Mouse (Mus musculus): ENCODE results near the gene Phactr4.
"Not testable (repeated sequence)": the region's sequence is repeated elsewhere in the genome, so short reads cannot be mapped to it uniquely, and the experiment has no call there.

Phactr4 gene

DNA sequence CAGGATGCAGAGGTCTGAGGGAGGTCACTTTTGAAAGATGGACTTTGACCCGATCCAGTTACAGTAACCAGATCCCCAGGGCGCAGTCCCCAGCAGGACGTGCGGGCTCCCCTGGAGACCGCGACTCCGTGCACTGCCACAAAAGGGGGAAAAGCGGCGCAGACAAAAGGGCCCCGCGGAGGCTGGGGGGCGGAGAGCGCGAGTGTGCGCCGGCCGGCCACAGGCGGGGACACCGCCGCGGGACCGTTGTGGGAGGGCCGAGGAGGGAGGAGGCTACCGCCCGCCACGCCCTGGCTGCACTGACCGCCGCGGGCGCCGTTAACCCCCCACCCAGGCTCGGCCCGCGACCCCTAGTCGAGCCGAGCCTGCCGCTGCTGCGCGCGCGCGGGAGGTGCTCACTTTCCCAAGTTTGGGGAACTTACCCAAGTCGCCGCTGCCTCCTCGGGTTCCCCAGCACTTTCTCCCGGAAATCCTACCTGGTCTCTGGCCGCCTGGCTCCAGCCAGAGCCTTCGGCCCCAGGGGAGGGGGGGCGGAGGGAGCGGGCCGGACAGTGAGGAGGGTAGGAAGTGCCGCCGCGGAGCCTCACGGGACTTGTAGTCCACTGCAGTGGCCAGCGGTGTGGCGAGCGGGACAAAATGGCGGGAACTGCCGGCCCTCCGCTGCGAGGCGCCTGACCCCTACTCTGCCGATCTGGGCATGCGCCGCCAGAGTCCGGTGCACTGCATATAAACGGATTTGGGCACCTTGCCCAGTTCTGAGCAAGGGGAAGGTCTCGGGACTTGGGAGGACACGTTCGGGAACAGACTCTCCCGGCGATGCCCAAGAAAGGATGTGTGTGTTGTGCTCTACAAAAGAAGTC lies at the start of gene Phactr4:
Phactr4 (minus strand) TSS at position 567 of the 860 bp plus-strand sequence.
- DNase-seq: peak; percentile 92 to 95

- DNase-seq: no peak
Measured at GRCm38 (mm10) chr4:132469873-132470272, 47.6 kb upstream of the Phactr4 start.

DNA sequence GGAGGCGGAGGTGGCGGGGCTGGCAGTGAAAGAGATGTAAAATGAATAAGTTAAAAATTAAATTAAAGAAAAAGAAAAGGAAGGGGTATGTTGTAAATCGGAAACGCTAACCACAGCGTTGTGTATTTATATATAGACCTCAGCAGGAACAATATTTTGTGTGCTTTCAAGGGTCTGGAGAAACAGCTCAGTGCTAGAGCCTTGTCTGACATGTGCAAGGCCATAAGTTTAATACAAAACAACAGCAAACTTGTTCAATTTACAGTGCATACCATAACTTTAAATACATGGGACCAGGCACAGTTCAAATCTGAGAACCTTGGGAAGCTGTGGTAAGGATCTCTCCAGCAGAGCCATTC lies 41.9 kb upstream of the Phactr4 start:
- no peak for DNase-seq

DNA sequence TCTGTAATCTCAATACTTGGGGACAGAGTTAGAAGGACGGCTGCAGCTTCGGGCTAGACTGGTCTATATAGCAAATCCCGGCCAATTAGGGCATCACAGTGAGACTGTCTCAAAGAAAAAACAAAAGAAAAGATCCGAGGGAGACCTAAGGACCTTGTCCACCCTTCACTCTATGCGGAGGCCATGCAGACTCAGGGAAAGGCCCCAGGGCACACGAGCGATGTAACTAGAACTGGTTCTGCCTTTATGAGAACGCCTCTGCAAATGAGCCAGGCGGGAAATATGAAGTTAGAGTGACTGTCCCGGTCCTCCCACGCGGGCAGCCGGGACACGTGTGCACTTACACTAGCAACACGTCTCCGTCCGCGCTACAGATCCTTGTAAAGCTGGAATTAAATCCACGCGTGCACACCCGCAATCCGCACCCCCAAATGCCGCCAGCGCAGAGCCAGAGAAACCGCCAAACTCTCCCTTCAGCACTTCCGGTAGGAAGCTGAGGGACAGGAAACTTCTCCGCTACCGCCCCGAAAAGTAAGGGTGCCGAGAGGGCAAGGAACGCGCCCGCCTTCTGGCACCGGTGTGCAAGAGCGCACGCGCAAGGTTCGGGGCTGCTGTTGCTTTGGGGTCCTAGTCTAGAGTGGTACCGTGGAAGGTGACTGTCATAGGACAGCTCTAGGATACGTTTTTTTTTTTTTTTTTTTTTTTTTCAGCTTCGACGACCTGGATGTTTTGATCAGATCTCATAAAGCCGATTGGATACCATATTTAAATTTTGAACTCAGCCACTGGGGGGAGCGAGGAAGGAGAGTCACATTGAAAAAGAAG lies 41.4 kb upstream of the Phactr4 start, which contains the start of gene Med18:
Med18 (minus strand) TSS at position 492 of the 825 bp plus-strand sequence.
- peak; percentile 94 for DNase-seq

DNA sequence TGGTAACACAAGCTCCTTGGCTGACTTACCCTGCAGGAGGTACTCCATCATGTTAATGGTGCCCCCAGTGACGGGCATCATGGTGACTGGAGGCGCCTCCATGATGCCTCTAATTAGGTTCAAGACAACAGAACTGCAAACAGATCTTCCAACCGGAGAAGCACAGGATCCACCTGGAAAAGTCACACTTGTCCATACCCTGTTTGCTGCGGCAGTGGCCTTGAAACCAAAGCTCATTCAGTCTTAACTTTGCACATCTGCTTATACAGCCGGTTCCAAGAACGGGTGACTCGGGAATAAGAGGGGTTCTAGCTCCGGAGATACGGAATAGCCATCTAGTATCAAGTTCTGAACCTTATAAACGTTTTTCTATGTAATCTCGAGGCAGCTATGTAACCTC lies 40.5 kb upstream of the Phactr4 start:
- peak in 1 of 2 experiments; percentile 8 for DNase-seq

- DNase-seq: no peak
Measured at GRCm38 (mm10) chr4:132460225-132460624, 37.9 kb upstream of the Phactr4 start.

DNA sequence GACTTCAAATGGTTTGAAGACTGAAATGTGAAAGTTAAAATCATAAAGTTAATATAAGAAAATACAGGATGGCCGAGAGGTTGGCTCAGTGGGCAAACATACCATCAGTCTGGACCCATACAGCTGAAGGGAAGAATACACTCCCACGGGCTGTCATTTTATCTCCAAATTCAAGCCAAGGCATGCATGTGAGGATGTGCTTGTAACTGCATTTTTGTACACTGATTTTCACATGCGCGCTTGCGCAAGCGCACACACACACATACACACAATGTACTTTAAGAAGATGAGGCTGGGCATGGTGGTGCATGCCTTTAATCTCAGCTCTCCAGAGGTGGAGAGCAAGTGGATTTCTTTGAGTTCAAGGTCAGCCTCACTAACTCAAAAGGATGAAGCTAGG lies 33.3 kb upstream of the Phactr4 start:
- DNase-seq: no peak

DNA sequence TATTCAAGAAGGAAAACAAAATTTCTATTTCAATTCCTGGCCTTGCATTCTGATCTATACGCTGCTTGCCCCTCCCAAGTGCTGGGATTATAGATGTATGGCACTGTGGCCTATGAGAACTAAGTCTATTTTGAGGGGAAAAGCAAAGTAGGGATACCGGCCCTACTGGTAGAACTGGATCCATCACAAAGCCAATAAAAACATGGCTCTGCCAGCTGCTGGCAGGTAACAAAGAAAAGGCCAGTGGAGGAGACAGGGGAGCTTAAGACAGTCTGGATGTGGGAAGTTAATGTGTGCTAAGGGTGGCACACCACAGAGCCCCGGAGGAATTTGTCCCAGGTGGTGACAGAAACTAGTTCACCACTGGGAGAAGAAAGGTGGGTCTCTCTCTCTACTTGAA lies 32.9 kb upstream of the Phactr4 start:
- no peak for DNase-seq

GRCm38 (mm10) chr4:132454216-132454615 lies 31.9 kb upstream of the Phactr4 start:
- no peak for DNase-seq

DNA sequence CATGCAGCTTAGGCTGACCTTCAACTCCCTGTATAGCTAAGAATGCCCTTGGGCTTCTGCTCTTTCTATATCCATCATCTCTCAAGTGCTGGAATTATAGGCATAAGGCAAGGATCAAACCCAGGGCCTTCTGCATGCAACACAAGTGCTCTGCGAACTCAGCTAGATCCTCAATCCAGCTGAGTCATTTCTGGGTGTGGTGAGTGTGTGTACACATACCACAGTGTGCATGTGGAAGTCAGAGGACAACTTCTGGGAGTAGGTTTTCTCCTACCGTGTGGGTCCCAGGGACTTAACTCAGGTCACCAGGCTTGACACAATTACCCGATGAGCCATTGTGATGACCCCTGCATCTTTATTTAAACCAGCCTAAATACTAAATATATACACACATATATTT lies 27.5 kb upstream of the Phactr4 start:
- no peak for DNase-seq

GRCm38 (mm10) chr4:132446105-132446504 lies 23.8 kb upstream of the Phactr4 start:
- DNase-seq: no peak

DNA sequence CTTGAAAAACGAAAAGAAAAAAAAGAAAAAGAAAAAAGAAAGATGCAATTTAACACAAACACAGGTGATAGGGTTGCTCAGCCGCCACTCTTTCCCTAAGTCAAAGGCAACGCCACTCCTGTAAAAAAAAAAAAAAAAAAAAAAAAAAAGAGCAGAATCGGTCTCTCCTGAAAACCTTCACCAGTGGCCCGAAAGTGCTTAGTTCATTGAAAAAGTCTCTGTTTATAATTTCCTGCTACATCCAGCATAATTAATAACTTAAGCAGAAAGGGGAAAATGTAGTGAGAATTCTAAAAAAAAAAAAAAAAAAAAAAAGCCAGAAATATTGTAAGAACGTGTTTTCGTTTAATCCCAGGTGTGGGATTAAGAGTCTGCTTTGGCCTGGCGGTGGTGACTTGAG lies 22.2 kb upstream of the Phactr4 start:
- no peak for DNase-seq

GRCm38 (mm10) chr4:132437857-132438256 lies 15.6 kb upstream of the Phactr4 start:
- no peak for DNase-seq

DNA sequence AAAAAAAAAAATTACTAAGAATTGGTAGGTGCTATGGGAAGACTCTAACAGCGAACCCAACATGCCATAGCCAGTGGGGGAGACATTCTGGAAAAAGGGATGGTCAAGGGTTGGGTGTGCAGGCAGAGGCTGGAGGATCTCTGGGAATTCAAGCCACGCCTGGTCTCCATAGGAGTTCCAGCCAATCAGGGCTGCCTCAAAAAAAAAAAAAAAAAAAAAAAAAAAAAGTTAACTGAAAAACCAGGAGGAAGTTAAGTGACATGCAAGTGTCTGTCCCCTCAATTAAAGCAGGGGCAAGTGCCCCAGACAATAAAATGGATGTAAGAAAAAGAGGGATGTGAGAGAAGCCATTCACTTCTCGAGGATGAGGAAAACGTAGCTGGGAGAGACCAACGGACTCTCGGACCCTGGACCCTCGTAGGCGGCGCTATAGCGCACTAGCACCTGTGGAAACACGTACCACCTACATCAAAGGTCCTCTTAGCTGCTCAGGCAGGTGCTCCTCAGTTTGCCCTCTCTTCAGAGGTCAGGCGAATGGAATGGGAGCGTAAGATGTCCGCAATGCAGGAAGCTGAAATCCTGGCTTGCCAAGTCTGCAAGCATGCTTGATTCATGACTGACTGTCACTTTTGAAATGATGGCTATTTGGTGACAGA lies 10.6 kb upstream of the Phactr4 start:
- no peak for DNase-seq

GRCm38 (mm10) chr4:132428022-132428542 lies 5.8 kb upstream of the Phactr4 start:
- no peak for DNase-seq

- no peak for DNase-seq
Measured at GRCm38 (mm10) chr4:132427493-132427892, 5.2 kb upstream of the Phactr4 start.

DNA sequence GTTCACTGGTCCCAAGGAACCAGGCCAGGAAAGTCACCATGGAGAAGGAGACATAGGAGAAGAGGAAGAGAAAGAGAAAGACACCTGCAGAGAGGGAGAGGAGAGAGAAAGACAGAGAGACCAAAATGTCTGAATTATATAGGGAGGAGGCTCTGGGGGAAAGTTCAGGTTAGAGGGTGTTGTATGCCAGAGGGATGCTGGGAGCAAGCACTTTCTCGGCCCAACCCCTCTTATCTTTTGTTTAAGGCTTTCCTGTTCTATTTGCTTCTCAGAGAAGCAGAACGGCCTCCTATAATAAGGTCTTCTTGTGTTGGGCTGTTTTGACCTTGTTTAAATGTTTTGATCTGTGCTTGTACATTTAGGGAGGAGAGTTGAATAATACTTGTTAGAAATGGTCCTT lies 3.7 kb upstream of the Phactr4 start:
- DNase-seq: no peak

GRCm38 (mm10) chr4:132424765-132425164 lies 2.5 kb upstream of the Phactr4 start:
- DNase-seq: no peak

DNA sequence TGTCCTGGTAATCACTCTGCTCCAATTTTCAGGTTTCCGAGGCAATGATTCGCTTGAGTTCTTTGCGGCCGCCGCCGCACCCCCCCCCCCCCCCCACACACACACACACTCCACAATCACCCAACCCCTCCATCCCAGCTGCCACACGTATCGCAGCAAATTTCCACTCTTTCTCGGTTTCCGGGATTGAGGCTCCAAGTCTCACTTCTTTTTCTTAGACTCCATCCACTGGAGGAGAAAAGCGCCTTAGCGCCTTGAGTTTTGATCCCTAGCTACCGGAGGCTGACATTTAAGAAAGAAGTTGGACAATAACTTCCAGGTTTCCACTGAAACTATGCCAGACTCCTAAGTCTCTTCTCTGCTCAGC lies 750 bp downstream of the Phactr4 start:
- peak in 1 of 2 experiments; percentile 24 for DNase-seq

GRCm38 (mm10) chr4:132420471-132420870 lies 1.8 kb downstream of the Phactr4 start:
- no peak for DNase-seq

DNA sequence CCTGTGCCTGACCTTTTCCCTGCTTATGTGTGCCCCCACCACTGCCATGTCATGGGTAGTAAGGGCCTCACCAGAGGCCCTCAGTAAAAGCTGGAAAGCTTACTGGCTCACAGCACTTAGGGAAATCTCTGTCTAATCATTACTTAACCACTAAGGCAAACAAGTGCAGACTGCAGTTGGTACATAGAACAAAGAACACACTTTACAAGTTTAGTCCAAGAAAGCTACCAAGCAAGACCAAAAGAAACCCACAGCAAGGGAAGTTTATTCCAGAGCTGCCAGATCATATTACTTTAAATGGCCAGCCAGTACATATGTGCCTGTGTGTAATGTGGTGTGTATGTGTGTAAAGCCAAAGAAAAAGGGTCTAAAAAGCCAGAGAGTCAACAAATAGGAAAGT lies 6.3 kb downstream of the Phactr4 start:
- no peak for DNase-seq

DNA sequence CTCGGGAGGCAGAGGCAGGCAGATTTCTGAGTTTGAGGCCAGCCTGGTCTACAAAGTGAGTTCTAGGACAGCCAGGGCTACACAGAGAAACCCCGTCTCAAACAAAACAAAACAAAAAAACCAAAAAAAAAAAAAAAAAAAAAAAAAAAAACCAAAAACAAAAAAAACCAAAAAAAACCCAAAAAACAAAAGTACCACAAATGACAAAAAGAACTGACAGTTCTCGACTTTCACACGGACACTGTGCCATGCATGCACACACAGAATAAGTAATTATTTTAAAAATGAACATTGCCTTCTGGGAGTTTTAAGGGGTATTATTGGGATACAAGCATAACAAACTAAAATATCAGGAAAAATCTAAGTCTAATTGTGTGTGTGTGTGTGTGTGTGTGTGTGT lies 9.0 kb downstream of the Phactr4 start:
- not testable (repeated sequence) for DNase-seq
